Comparison of ENCODE assay signal across 9 mouse cellular contexts in the genomic region with DNA sequence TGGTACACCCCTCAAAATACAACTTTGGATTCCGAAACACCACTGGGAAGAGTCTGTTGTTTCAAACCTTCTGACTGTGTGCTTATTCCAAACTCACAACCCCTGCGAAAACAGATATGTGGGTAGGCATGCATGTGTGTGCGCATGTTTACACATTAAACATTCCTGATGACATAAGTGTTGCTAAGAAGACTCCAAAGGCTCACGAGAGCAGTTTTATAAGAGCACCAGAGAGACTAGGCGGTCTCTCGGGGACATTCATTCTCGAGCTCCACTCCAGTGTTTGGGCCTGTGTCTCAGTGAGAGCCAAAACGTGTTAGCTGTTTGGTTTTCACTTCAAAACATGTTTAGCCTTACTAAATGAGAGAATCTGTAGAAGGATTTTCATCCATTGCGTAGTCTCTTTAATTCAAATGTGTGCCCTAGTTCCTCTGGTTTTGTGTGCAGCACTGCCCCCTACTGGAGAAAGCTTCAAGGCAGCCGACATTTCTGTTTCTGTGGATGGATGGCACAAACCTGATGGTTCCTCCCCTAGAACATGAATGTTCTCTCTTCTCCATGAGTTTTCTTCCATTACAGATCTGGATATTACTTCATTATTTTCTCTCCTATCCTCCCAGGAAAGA. TPM values are rescaled to one million over a fixed set of nuclear protein-coding genes. Genes with fewer than 3 reads are reported as not detected.
DNase-seq lines count a peak whose midpoint lies in the region; ATAC-seq lines count a peak whose summit lies in the region.
"Had no signal": no experiment of that assay in that cellular context is flagged by ENCODE, and none has a peak within 500 bp of the region (broad histone marks: within the 10 kb centered on the region; RNA-seq: fewer than 3 reads in every experiment).

No protein-coding gene starts in this region.

- WGBS in heart, embryonic 11.5 days (ENCODE audit: insufficient replicate concordance) = 68% methylated on average over 10 of the region's 10 CpGs
- WGBS in heart, embryonic 10.5 days = 64% methylated on average over 10 of the region's 10 CpGs

- no peak overlapping the region for H3K4me3 ChIP-seq in heart, embryonic 11.5 days (ENCODE audit: low read depth, low read length)
- H3K4me3 ChIP-seq in heart, embryonic 10.5 days = no peak overlapping the region
- H3K4me3 ChIP-seq: midbrain, embryonic 12.5 days had no signal

- H3K27me3 ChIP-seq in heart, embryonic 11.5 days (ENCODE audit: control insufficient read depth, insufficient read depth, low read length) = no peaks in the 10 kb centered on the region
- no peaks in the 10 kb centered on the region for H3K27me3 ChIP-seq in heart, embryonic 10.5 days (ENCODE audit: insufficient read depth, poor library complexity, severe bottlenecking)
- H3K27me3 ChIP-seq: midbrain, embryonic 12.5 days had no signal

- H3K27ac ChIP-seq in heart, embryonic 11.5 days (ENCODE audit: low read depth, low read length) = no peak overlapping the region
- H3K27ac ChIP-seq in heart, embryonic 10.5 days = no peak overlapping the region
- H3K27ac ChIP-seq: midbrain, embryonic 12.5 days had no signal

- H3K4me1 ChIP-seq in heart, embryonic 11.5 days (ENCODE audit: control insufficient read depth, insufficient read depth, low read length) = no peaks in the 10 kb centered on the region
- H3K4me1 ChIP-seq in heart, embryonic 10.5 days = peaks cover 9% of the 10 kb centered on the region

- no peak overlapping the region for H3K9ac ChIP-seq in heart, embryonic 11.5 days (ENCODE audit: low read depth, low read length)
- H3K9ac ChIP-seq: midbrain, embryonic 12.5 days had no signal

- no peaks in the 10 kb centered on the region for H3K36me3 ChIP-seq in heart, embryonic 11.5 days (ENCODE audit: control insufficient read depth, insufficient read depth, low read length)
- peaks cover 28% of the 10 kb centered on the region for H3K36me3 ChIP-seq in heart, embryonic 10.5 days
- H3K36me3 ChIP-seq: midbrain, embryonic 12.5 days had no signal

- no peaks in the 10 kb centered on the region for H3K9me3 ChIP-seq in heart, embryonic 11.5 days (replicated peaks; ENCODE audit: control insufficient read depth, low read length)
- H3K9me3 ChIP-seq in heart, embryonic 10.5 days = no peaks in the 10 kb centered on the region
- H3K9me3 ChIP-seq: midbrain, embryonic 12.5 days had no signal

- DNase-seq in heart, adult 18-20 months = peak; percentile 45 to 87
- peak; percentile 79 for DNase-seq in adrenal gland, postnatal 14 days
- DNase-seq in embryo, embryonic 11.5 days (ENCODE audit: low read depth, low spot score) = peak; percentile 59
- peak; percentile 80 for DNase-seq in heart, embryonic 10.5 days (ENCODE audit: low spot score)
- peak; percentile 87 for DNase-seq in layer of hippocampus, adult 9-10 months (ENCODE audit: low spot score)
- DNase-seq in lung, postnatal 25 days (ENCODE audit: low spot score) = peak; percentile 57
- DNase-seq in right cerebral cortex, postnatal 4 days = peak; percentile 86

- no peak overlapping the region for H3K4me2 ChIP-seq in heart, embryonic 11.5 days
- H3K4me2 ChIP-seq: midbrain, embryonic 12.5 days had no signal

- ATAC-seq in heart, embryonic 11.5 days (replicated peaks; ENCODE audit: insufficient number of reproducible peaks, low FRiP score, low TSS enrichment) = no peak

RNA-seq across cellular contexts. Expression of gene Anxa3, which starts 24.2 kb away (rescaled TPM):
- 10 to 100 TPM; 26.0 to 29.5 TPM for total RNA-seq in heart, adult 18-20 months (2021)
- 62.9 and 63.0 TPM in 2 replicates for polyA plus RNA-seq in heart, embryonic 11.5 days (2014; fragmentation: Nextera tagmentation; extraction: Ambion mirVana)
- 25.7 and 30.0 TPM in 2 replicates for total RNA-seq in adrenal gland, postnatal 14 days (2021)
- 57.5 and 57.7 TPM in 2 replicates for polyA plus RNA-seq in heart, embryonic 10.5 days (2016; fragmentation: Nextera tagmentation; extraction: Ambion mirVana)
